Mouse (Mus musculus) limb, embryonic 11.5 days (tissue): ENCODE results near the gene Gm49721. TPM values are rescaled to one million over a fixed set of nuclear protein-coding genes. Genes with fewer than 3 reads are reported as not detected.
"Not testable (repeated sequence)": the region's sequence is repeated elsewhere in the genome, so short reads cannot be mapped to it uniquely, and the experiment has no call there.

Experiments used
- ATAC-seq: fragments of 200-750 bp; cut with Nextera tagmentation; 2 replicates; pipeline ENCODE4 v1.8.0; 2017; ENCODE audit warnings: low read depth; ENCODE audit not compliant: insufficient number of reproducible peaks, low FRiP score, low TSS enrichment
- DNase-seq: peaks from one replicate; pipeline ENCODE4 v3.0.0-alpha.2; 2015; ENCODE audit warnings: low spot score
- H3K27ac ChIP-seq: fragments of 300-500 bp; sonication (generic); replicated peaks from 2 replicates; pipeline ENCODE4 v1.5.1; 2014; ENCODE audit warnings: low read depth, mild to moderate bottlenecking, low read length
- H3K27me3 ChIP-seq: fragments of 300-500 bp; sonication (generic); 2 replicates; pipeline ENCODE4 v1.6.1; 2014; ENCODE audit warnings: mild to moderate bottlenecking, low read length, mixed read lengths; ENCODE audit not compliant: control insufficient read depth, insufficient read depth
- H3K36me3 ChIP-seq: fragments of 300-500 bp; sonication (generic); 2 replicates; pipeline ENCODE4 v1.6.1; 2014; ENCODE audit warnings: mild to moderate bottlenecking, low read length, moderate library complexity, mixed read lengths; ENCODE audit not compliant: control insufficient read depth, insufficient read depth
- H3K4me1 ChIP-seq: fragments of 300-500 bp; sonication (generic); 2 replicates; pipeline ENCODE4 v1.6.1; 2014; ENCODE audit warnings: low read length, mixed read lengths; ENCODE audit not compliant: control insufficient read depth, insufficient read depth
- H3K4me2 ChIP-seq: fragments of 300-500 bp; sonication (generic); 2 replicates; pipeline ENCODE4 v1.6.1; 2014; ENCODE audit warnings: low read depth, mild to moderate bottlenecking, moderate library complexity; ENCODE audit not compliant: severe bottlenecking
- H3K4me3 ChIP-seq: fragments of 300-500 bp; sonication (generic); 2 replicates; pipeline ENCODE4 v1.5.1; 2014; ENCODE audit warnings: low read depth, low read length
- H3K9ac ChIP-seq: fragments of 300-500 bp; sonication (generic); 2 replicates; pipeline ENCODE4 v1.6.1; 2014; ENCODE audit warnings: mild to moderate bottlenecking, low read length
- H3K9me3 ChIP-seq: fragments of 300-500 bp; sonication (generic); 2 replicates; pipeline ENCODE4 v1.6.1; 2016; ENCODE audit warnings: low read length; ENCODE audit not compliant: control insufficient read depth
- WGBS: fragments of 180-500 bp; shearing (Covaris S2); extraction: QIAGEN DNeasy Blood & Tissue Kit; methylation state at CpG from one replicate; pipeline ENCODE4 v1.1.7; 2014; 5-methylcytosine and 5-hydroxymethylcytosine counted together
- polyA plus RNA-seq: library from polyadenylated mRNA; unstranded; fragments of >200 nt; fragmentation: Nextera tagmentation; extraction: Ambion mirVana; gene quantifications from 2 replicates; pipeline ENCODE4 v1.2.1, GENCODE M21; 2014

Gm49721 gene
- polyA plus RNA-seq, 1 experiment from 2014 or later: 0.09 TPM

GRCm38 (mm10) chr17:6997778-6998490 is 19.2 kb downstream of the Gm49721 start:
- not testable (repeated sequence) for H3K4me1 ChIP-seq, H3K9ac ChIP-seq, H3K9me3 ChIP-seq, H3K36me3 ChIP-seq, H3K27ac ChIP-seq, ATAC-seq, H3K4me3 ChIP-seq, H3K4me2 ChIP-seq, H3K27me3 ChIP-seq, DNase-seq
- WGBS: 43% methylated on average over 1 of the region's 7 CpGs

DNA sequence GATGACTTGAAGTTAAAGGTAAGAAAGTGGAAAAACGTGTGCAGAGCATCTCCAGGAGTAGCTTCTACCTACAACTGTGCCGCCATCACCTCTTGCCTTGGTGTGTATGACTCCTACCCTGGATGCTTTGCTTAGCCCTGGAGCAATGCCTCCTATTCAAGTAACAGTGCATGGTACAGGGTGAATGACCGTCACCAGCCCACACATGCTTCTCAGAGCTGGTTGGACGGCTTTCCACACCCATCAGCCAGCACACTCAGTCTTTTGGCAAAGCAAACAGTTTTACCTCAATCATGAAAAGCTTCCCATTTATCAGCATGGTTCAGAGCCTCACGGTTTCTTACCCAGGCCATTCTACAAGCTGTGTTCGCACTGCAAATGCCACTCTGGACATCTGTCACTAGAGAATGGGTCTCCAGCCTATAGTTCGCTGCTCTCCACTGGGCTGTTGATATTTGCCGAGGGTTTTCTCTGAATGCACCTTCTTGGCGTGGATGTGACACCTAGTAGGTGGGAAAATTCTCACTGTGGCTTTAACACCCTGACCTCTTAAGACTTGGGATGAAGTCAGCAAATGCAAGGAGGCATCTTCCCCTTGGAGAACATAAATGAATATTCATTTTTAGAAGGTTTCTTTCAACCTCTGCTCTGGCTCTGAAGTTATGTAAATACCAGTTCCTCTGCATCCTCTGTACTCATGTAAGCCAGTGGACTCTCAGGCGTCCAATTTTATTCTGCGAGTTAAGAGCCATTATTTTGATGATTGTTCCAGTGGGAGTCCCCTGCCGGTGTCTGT is 23.3 kb downstream of the Gm49721 start:
- not testable (repeated sequence) for H3K9ac ChIP-seq, H3K36me3 ChIP-seq, H3K4me1 ChIP-seq, H3K27ac ChIP-seq, H3K27me3 ChIP-seq, DNase-seq, ATAC-seq, H3K4me3 ChIP-seq, H3K9me3 ChIP-seq, H3K4me2 ChIP-seq
- WGBS: 69% methylated on average over 8 of the region's 12 CpGs

GRCm38 (mm10) chr17:7003392-7003791 is 24.7 kb downstream of the Gm49721 start:
- ATAC-seq: not testable (repeated sequence)
- no CpG with 5 or more reads among the region's 3 CpGs for WGBS

DNA sequence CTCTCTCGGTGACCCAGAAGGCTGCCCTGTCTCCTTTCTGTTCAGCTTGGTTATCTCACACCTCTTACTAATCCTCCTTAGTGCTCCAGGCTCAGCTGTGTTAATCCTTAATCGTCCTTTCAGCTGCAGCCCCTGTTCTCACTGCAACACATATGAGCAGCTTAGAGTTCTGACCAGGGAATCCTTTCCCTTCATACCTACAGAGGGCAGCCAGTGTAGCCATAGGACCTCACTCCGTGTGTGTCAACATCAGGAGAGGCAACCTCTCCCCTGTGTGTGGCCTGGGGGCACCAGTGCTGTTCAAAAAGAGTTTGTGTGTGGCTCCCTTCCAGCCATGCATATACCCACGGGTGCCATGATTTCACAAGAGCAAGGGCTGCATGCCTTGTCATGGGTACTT is 26.9 kb downstream of the Gm49721 start:
- not testable (repeated sequence) for H3K36me3 ChIP-seq, DNase-seq
- WGBS: 30% methylated on average over 3 of the region's 4 CpGs

More at GRCm38 (mm10) chr17:7003392-7003791, 24.7 kb downstream of the Gm49721 start:
- H3K36me3 ChIP-seq, H3K9ac ChIP-seq, H3K9me3 ChIP-seq, H3K4me1 ChIP-seq, H3K27ac ChIP-seq, H3K4me2 ChIP-seq, H3K27me3 ChIP-seq, H3K4me3 ChIP-seq, DNase-seq: not testable (repeated sequence)

DNA sequence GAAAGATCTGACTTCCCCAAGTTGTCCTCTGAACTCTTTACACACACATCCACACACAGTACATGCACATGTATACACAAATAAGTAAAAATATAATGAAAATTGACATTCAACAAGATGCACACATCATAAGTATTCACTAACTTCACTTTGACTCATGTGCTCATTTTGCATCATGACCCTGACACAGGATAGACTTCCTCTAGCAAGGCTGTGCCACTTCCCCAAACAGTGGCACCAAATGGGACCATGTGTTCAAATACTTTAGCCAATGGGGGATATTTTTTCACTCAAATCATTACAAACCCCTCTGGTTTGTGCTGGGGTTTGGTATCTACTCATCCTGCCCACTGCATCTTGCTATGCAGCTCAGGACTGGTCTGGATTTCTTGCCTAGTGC is 30.2 kb downstream of the Gm49721 start:
- H3K4me3 ChIP-seq, H3K9ac ChIP-seq, ATAC-seq, H3K27me3 ChIP-seq, H3K36me3 ChIP-seq, DNase-seq, H3K4me1 ChIP-seq, H3K27ac ChIP-seq, H3K9me3 ChIP-seq, H3K4me2 ChIP-seq: not testable (repeated sequence)

More for the DNA sequence above, 26.9 kb downstream of the Gm49721 start:
- H3K9ac ChIP-seq, H3K9me3 ChIP-seq, H3K27me3 ChIP-seq, H3K27ac ChIP-seq, H3K4me3 ChIP-seq, H3K4me1 ChIP-seq, H3K4me2 ChIP-seq, ATAC-seq: not testable (repeated sequence)

DNA sequence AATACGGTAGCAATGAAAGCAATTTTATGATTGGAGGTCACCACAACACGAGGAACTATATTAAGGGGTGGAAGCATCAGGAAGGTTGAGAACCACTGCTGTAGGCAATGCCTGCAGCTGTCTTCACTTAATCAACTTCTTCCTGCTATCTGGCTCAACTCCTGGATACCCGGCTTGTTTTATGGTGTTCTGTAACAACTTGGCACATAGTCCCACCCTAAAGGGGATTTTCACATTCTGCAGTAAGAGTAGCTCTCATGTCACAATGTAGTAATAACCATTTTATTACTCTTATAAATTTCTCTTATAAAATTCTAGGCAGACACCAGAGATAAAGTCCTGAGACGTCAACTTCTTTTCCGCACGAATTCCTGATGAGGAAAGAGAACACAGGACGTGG is 30.7 kb downstream of the Gm49721 start:
- H3K4me2 ChIP-seq, DNase-seq, H3K27me3 ChIP-seq, H3K27ac ChIP-seq, ATAC-seq, H3K4me3 ChIP-seq, H3K9ac ChIP-seq, H3K36me3 ChIP-seq, H3K9me3 ChIP-seq, H3K4me1 ChIP-seq: not testable (repeated sequence)
- no CpG with 5 or more reads among the region's 7 CpGs for WGBS

- H3K27me3 ChIP-seq, H3K4me3 ChIP-seq, H3K4me2 ChIP-seq, H3K9me3 ChIP-seq, DNase-seq, H3K27ac ChIP-seq, H3K9ac ChIP-seq, H3K4me1 ChIP-seq, H3K36me3 ChIP-seq, ATAC-seq: not testable (repeated sequence)
- WGBS: 76% methylated on average over 4 of the region's 9 CpGs
These were observed 31.2 kb downstream of the Gm49721 start for GRCm38 (mm10) chr17:7009901-7010300.

DNA sequence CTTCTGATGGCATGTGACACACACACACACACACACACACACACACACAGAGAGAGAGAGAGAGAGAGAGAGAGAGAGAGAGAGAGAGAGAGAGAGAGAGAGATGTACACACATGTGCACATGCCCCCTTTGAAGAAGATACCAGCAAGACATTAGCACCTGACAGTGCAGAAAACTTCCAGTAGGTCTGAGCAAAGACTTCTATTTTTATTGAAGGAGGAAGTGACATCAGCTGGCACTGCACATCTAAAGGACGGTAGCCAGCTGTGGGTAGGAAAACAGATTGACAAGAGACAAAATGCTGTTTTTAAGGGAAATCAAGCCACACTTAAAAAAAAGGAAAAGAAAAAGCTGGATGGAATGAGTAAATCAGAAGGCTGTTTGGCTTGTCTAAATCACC is 35.5 kb downstream of the Gm49721 start:
- not testable (repeated sequence) for H3K27ac ChIP-seq, ATAC-seq, H3K4me1 ChIP-seq, H3K4me3 ChIP-seq, H3K9ac ChIP-seq, H3K27me3 ChIP-seq, H3K36me3 ChIP-seq, H3K4me2 ChIP-seq, DNase-seq, H3K9me3 ChIP-seq
- no CpG with 5 or more reads among the region's 1 CpGs for WGBS
